In genomic region chr16:44617041-44617440, GRCm38 (mm10) we compare ENCODE assay signal across 9 mouse cellular contexts. TPM values are rescaled to one million over a fixed set of nuclear protein-coding genes. Genes with fewer than 3 reads are reported as not detected.
DNase-seq lines count a peak whose midpoint lies in the region; ATAC-seq and TF ChIP-seq lines count a peak whose summit lies in the region.
"Had no signal": no experiment of that assay in that cellular context is flagged by ENCODE, and none has a peak within 500 bp of the region (broad histone marks: within the 10 kb centered on the region; RNA-seq: fewer than 3 reads in every experiment).

No protein-coding gene starts in this region.

- peak overlapping the region; percentile 82 for H3K27ac ChIP-seq in heart, embryonic 13.5 days (replicated peaks)
- 0 out of 2 replicates have a peak overlapping the region, but pooled peaks have one; percentile 48 for H3K27ac ChIP-seq in midbrain, embryonic 13.5 days
- no peak overlapping the region for H3K27ac ChIP-seq in midbrain, embryonic 16.5 days (ENCODE audit: low read length)
- peak overlapping the region; percentile 86 for H3K27ac ChIP-seq in forebrain, embryonic 15.5 days (replicated peaks)
- H3K27ac ChIP-seq in stomach, embryonic 15.5 days, result peak overlapping the region; percentile 82
- no peak overlapping the region for H3K27ac ChIP-seq in left cerebral cortex, adult 2 months

- ATAC-seq in heart, embryonic 13.5 days (ENCODE audit: extremely low read depth, insufficient number of reproducible peaks, low FRiP score, low TSS enrichment), result no peak
- ATAC-seq in midbrain, embryonic 13.5 days, result no peak
- ATAC-seq in midbrain, embryonic 16.5 days, result no peak
- peak; percentile 21 for ATAC-seq in forebrain, embryonic 15.5 days (replicated peaks)
- ATAC-seq in stomach, embryonic 15.5 days (ENCODE audit: insufficient read depth, low FRiP score, low read depth), result no peak

- H3K4me3 ChIP-seq in heart, embryonic 13.5 days, result no peak overlapping the region
- no peak overlapping the region for H3K4me3 ChIP-seq in midbrain, embryonic 13.5 days (replicated peaks)
- no peak overlapping the region for H3K4me3 ChIP-seq in midbrain, embryonic 16.5 days (ENCODE audit: low read depth, low read length)
- no peak overlapping the region for H3K4me3 ChIP-seq in forebrain, embryonic 15.5 days
- H3K4me3 ChIP-seq in stomach, embryonic 15.5 days (replicated peaks), result no peak overlapping the region
- H3K4me3 ChIP-seq in left cerebral cortex, adult 2 months, result no peak overlapping the region

- TF ChIP-seq CTCF in left cerebral cortex, adult 2 months (IDR thresholded peaks at IDR 0.05), result no peak

- DNase-seq in heart, postnatal 14 days, result no peak
- no peak for DNase-seq in adrenal gland, adult 8-10 months
- no peak for DNase-seq in left cerebral cortex, adult 2 months (ENCODE audit: extremely low spot score in 1 of 2, low spot score in 2 of 2)
- DNase-seq: spleen, adult 18-20 months had no signal

- peaks cover 32% of the 10 kb centered on the region for H3K4me1 ChIP-seq in heart, embryonic 13.5 days
- H3K4me1 ChIP-seq in midbrain, embryonic 13.5 days (replicated peaks), result peaks cover 18% of the 10 kb centered on the region
- no peaks in the 10 kb centered on the region for H3K4me1 ChIP-seq in midbrain, embryonic 16.5 days (ENCODE audit: control insufficient read depth, insufficient read depth, low read length)
- H3K4me1 ChIP-seq in forebrain, embryonic 15.5 days, result peaks cover 28% of the 10 kb centered on the region
- H3K4me1 ChIP-seq in stomach, embryonic 15.5 days, result peaks cover 14% of the 10 kb centered on the region; the same call in 1 of the 2 replicates

- no peaks in the 10 kb centered on the region for H3K36me3 ChIP-seq in heart, embryonic 13.5 days
- no peaks in the 10 kb centered on the region for H3K36me3 ChIP-seq in midbrain, embryonic 13.5 days
- H3K36me3 ChIP-seq in midbrain, embryonic 16.5 days (ENCODE audit: control insufficient read depth, insufficient read depth, low read length), result no peaks in the 10 kb centered on the region
- H3K36me3 ChIP-seq in forebrain, embryonic 15.5 days, result no peaks in the 10 kb centered on the region
- no peaks in the 10 kb centered on the region for H3K36me3 ChIP-seq in stomach, embryonic 15.5 days

- intact Hi-C loops in heart, postnatal 14 days (cut with DNase I), result no loop called here
- intact Hi-C loops in left cerebral cortex, adult 2 months (cut with DNase I), result loop anchor here (5.0 kb wide), 2 partner anchors 60 to 65 kb away; partner anchors contain the start of gene Boc

- no peak overlapping the region for H3K9ac ChIP-seq in heart, embryonic 13.5 days
- no peak overlapping the region for H3K9ac ChIP-seq in midbrain, embryonic 13.5 days (replicated peaks)
- H3K9ac ChIP-seq in midbrain, embryonic 16.5 days (ENCODE audit: low read depth, low read length), result no peak overlapping the region
- H3K9ac ChIP-seq in forebrain, embryonic 15.5 days (replicated peaks), result no peak overlapping the region
- H3K9ac ChIP-seq in stomach, embryonic 15.5 days, result no peak overlapping the region

- 70% methylated on average over 6 of the region's 6 CpGs for WGBS in heart, embryonic 13.5 days
- 82% methylated on average over 6 of the region's 6 CpGs for WGBS in midbrain, embryonic 13.5 days
- 80% methylated on average over 6 of the region's 6 CpGs for WGBS in midbrain, embryonic 16.5 days
- WGBS in forebrain, embryonic 15.5 days, result 51% methylated on average over 6 of the region's 6 CpGs
- WGBS in stomach, embryonic 15.5 days, result 63% methylated on average over 6 of the region's 6 CpGs

- H3K9me3 ChIP-seq in heart, embryonic 13.5 days, result no peaks in the 10 kb centered on the region
- H3K9me3 ChIP-seq in midbrain, embryonic 13.5 days, result no peaks in the 10 kb centered on the region
- H3K9me3 ChIP-seq in midbrain, embryonic 16.5 days (replicated peaks; ENCODE audit: control insufficient read depth, low read length, poor library complexity, severe bottlenecking), result no peaks in the 10 kb centered on the region
- H3K9me3 ChIP-seq in forebrain, embryonic 15.5 days, result no peaks in the 10 kb centered on the region
- H3K9me3 ChIP-seq in stomach, embryonic 15.5 days, result no peaks in the 10 kb centered on the region

- no peaks in the 10 kb centered on the region for H3K27me3 ChIP-seq in heart, embryonic 13.5 days (replicated peaks)
- no peaks in the 10 kb centered on the region for H3K27me3 ChIP-seq in midbrain, embryonic 13.5 days
- H3K27me3 ChIP-seq in midbrain, embryonic 16.5 days (ENCODE audit: control insufficient read depth, insufficient read depth, low read depth, low read length), result no peaks in the 10 kb centered on the region
- no peaks in the 10 kb centered on the region for H3K27me3 ChIP-seq in forebrain, embryonic 15.5 days
- H3K27me3 ChIP-seq in stomach, embryonic 15.5 days (replicated peaks), result no peaks in the 10 kb centered on the region

- H3K4me2 ChIP-seq in heart, embryonic 13.5 days, result no peak overlapping the region; the same call in 1 of the 2 replicates
- H3K4me2 ChIP-seq in midbrain, embryonic 13.5 days (replicated peaks), result no peak overlapping the region
- no peak overlapping the region for H3K4me2 ChIP-seq in midbrain, embryonic 16.5 days (ENCODE audit: low read length)
- H3K4me2 ChIP-seq in forebrain, embryonic 15.5 days (replicated peaks), result no peak overlapping the region
- H3K4me2 ChIP-seq in stomach, embryonic 15.5 days, result no peak overlapping the region

RNA-seq across cellular contexts. Expression of gene Boc, which starts 58.3 kb away (rescaled TPM):
- polyA plus RNA-seq in heart, embryonic 13.5 days (2015; fragmentation: Nextera tagmentation; extraction: Ambion mirVana), result 7.8 and 10.0 TPM in 2 replicates
- total RNA-seq in heart, postnatal 14 days (2021), result 1 to 10 TPM; 7.1 to 8.6 TPM
- 22.5 and 27.3 TPM in 2 replicates for polyA plus RNA-seq in midbrain, embryonic 13.5 days (2015; fragmentation: Nextera tagmentation; extraction: Ambion mirVana)
- 7.3 and 10.5 TPM in 2 replicates for polyA plus RNA-seq in midbrain, embryonic 16.5 days (2015; fragmentation: Nextera tagmentation; extraction: Ambion mirVana)
- 15.3 and 16.9 TPM in 2 replicates for polyA plus RNA-seq in forebrain, embryonic 15.5 days (2015; fragmentation: Nextera tagmentation; extraction: Ambion mirVana)
- 12.6 and 14.0 TPM in 2 replicates for polyA plus RNA-seq in stomach, embryonic 15.5 days (2015; fragmentation: Nextera tagmentation; extraction: Ambion mirVana)
- 10 to 100 TPM; 45.6 to 89.0 (median 65.4) TPM for total RNA-seq in adrenal gland, adult 8-10 months (2022)
- 10 to 100 TPM; 18.7 to 20.0 TPM for total RNA-seq in left cerebral cortex, adult 2 months (2021)

Comparison
In these comparisons a context has a peak if more than half of its experiments do, and no peak if none do; other contexts are left out.
1. H3K27ac ChIP-seq: peak in heart, embryonic 13.5 days (single experiment), midbrain, embryonic 13.5 days (single experiment), forebrain, embryonic 15.5 days (single experiment) and stomach, embryonic 15.5 days (single experiment); none in midbrain, embryonic 16.5 days (single experiment) and left cerebral cortex, adult 2 months (single experiment).